Mouse (Mus musculus) cerebellum, postnatal 25 days (tissue): ENCODE measurements at regions not wholly inside any gene's neighbourhood (a gene's known extent, or its start where the extent isn't known, plus 50 kb on each side); places are given as distances from the start of the nearest gene placed in this dataset.

Experiments used
- DNase-seq, 2 experiments: peaks; one replicate each; pipeline ENCODE4 v3.0.0; 2021; ENCODE audit warnings: mixed read lengths in 2 of 2

DNA sequence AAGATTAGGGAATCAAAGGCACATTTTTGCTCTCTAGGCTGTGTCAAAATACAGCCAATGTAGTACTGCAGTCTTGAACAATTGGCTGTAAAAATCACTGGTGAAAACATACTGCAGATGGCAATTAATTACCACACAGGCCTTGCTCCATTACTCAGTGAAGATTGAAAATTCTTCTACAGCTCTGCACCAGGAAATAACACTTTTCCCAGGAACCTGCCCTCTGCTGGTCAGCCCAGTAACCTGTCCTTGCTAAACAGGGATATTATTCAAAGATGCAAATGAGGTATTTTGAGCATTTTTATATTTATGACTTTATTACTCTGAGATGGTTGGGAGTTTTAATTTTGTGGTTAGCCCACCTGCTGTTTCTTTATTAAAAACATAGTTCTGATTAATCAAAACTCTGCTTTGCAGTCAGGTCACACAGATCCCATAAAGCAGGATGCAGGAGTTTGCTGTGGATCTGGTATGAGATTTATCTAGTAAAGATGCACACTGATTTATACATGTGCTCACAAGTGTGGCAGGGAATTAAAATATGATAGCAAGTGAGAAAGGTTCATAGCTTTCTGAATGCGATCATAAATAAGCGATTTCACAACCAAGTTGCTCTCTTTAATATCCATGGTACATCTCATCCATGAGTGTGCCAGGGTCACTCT is 815.3 kb upstream of the Ghitm start:
- DNase-seq = peak; percentile 9 to 38
